Mouse (Mus musculus) MEL (cell line): ENCODE measurements around the gene Prr18. TPM values are rescaled to one million over a fixed set of nuclear protein-coding genes. Genes with fewer than 3 reads are reported as not detected.

Experiments used
- DNase-seq: peaks from one replicate; pipeline ENCODE4 v3.0.0; 2011; ENCODE audit warnings: low read depth, low spot score
- H3K27ac ChIP-seq: 2 replicates; pipeline ENCODE4 v1.5.1; 2012; ENCODE audit warnings: low read depth, mild to moderate bottlenecking, control low read depth, low read length, moderate library complexity; ENCODE audit not compliant: control insufficient read depth
- H3K27me3 ChIP-seq, 2 experiments: fragments of 150-350 bp in 1 of 2; sonication (generic) in 1 of 2; 2 replicates each; pipeline ENCODE4 v1.6.1; 2012; ENCODE audit warnings: low read length in 2 of 2, mild to moderate bottlenecking in 2 of 2, improper control_type of control experiment in 1 of 2, moderate library complexity in 1 of 2; ENCODE audit not compliant: insufficient read depth in 2 of 2, control insufficient read depth in 1 of 2
- H3K36me3 ChIP-seq, 2 experiments: 2 replicates each; pipeline ENCODE4 v1.6.1; 2012 to 2014; ENCODE audit warnings: low read length in 2 of 2, improper control_type of control experiment in 1 of 2, inconsistent platforms in 1 of 2, mild to moderate bottlenecking in 1 of 2; ENCODE audit not compliant: insufficient read depth in 2 of 2, control insufficient read depth in 1 of 2
- H3K4me1 ChIP-seq, 2 experiments: fragments of 150-350 bp in 1 of 2; sonication (generic) in 1 of 2; 2 replicates each; pipeline ENCODE4 v1.6.1; 2012; ENCODE audit warnings: low read length in 2 of 2, improper control_type of control experiment in 1 of 2, mild to moderate bottlenecking in 1 of 2; ENCODE audit not compliant: insufficient read depth in 2 of 2, control insufficient read depth in 1 of 2
- H3K4me3 ChIP-seq, 2 experiments: fragments of 150-350 bp in 1 of 2; sonication (generic) in 1 of 2; 2 replicates each; pipeline ENCODE4 v1.5.1; 2012; ENCODE audit warnings: low read depth in 2 of 2, low read length in 2 of 2, mild to moderate bottlenecking in 2 of 2, moderate library complexity in 2 of 2, control low read depth in 1 of 2, improper control_type of control experiment in 1 of 2; ENCODE audit not compliant: control insufficient read depth in 1 of 2, insufficient read depth in 1 of 2
- H3K79me2 ChIP-seq: 2 replicates; pipeline ENCODE4 v1.6.1; 2012; ENCODE audit warnings: mild to moderate bottlenecking, low read length, moderate library complexity; ENCODE audit not compliant: control insufficient read depth, poor library complexity, insufficient read depth
- H3K9ac ChIP-seq: 2 replicates; pipeline ENCODE4 v1.6.1; 2012; ENCODE audit warnings: low read depth, mild to moderate bottlenecking, control low read depth, low read length, moderate library complexity; ENCODE audit not compliant: control insufficient read depth, poor library complexity, severe bottlenecking
- H3K9me3 ChIP-seq: fragments of 150-350 bp; sonication (generic); replicated peaks from 2 replicates; pipeline ENCODE4 v1.6.1; 2012; ENCODE audit warnings: mild to moderate bottlenecking, low read length, improper control_type of control experiment, moderate library complexity; ENCODE audit not compliant: insufficient read depth
- BHLHE40 ChIP-seq: IDR thresholded peaks from 2 replicates; pipeline ENCODE4 v1.6.1; 2012; ENCODE audit warnings: low read depth, mild to moderate bottlenecking, inconsistent platforms, low read length, improper control_type of control experiment, borderline replicate concordance
- CHD1 ChIP-seq: IDR thresholded peaks from 2 replicates; pipeline ENCODE4 v1.6.1; 2012; ENCODE audit warnings: low read depth, mild to moderate bottlenecking, inconsistent platforms, low read length, improper control_type of control experiment
- CHD2 ChIP-seq: IDR thresholded peaks from 2 replicates; pipeline ENCODE4 v1.6.1; 2011; ENCODE audit warnings: low read length, improper control_type of control experiment
- CTCF ChIP-seq, 3 experiments: IDR thresholded peaks in 2 of 3; conservative IDR thresholded peaks in 1 of 3; 2 replicates each; pipeline ENCODE4 v1.5.1; 2011 to 2012; ENCODE audit warnings: low read length in 3 of 3, low read depth in 2 of 3, mild to moderate bottlenecking in 2 of 3, improper control_type of control experiment in 1 of 3, inconsistent platforms in 1 of 3, mixed read lengths in 1 of 3, moderate library complexity in 1 of 3; ENCODE audit not compliant: control insufficient read depth in 1 of 3, insufficient read depth in 1 of 3, poor library complexity in 1 of 3, severe bottlenecking in 1 of 3
- E2F4 ChIP-seq: IDR thresholded peaks from 2 replicates; pipeline ENCODE4 v1.6.1; 2011; ENCODE audit warnings: low read depth, low read length, improper control_type of control experiment, borderline replicate concordance
- EP300 ChIP-seq, 2 experiments: IDR thresholded peaks; 2 replicates each; pipeline ENCODE4 v1.6.1; 2011; ENCODE audit warnings: improper control_type of control experiment in 2 of 2, low read length in 2 of 2, low read depth in 1 of 2, mild to moderate bottlenecking in 1 of 2
- ETS1 ChIP-seq: IDR thresholded peaks from 2 replicates; pipeline ENCODE4 v1.6.1; 2012; ENCODE audit warnings: low read depth, mild to moderate bottlenecking, inconsistent platforms, low read length, improper control_type of control experiment, moderate library complexity
- HCFC1 ChIP-seq: IDR thresholded peaks from 2 replicates; pipeline ENCODE4 v1.6.1; 2012; ENCODE audit warnings: low read depth, mild to moderate bottlenecking, inconsistent platforms, low read length, improper control_type of control experiment, moderate library complexity
- MAX ChIP-seq: IDR thresholded peaks from 2 replicates; pipeline ENCODE4 v1.6.1; 2011; ENCODE audit warnings: low read length, improper control_type of control experiment
- MAZ ChIP-seq: IDR thresholded peaks from 2 replicates; pipeline ENCODE4 v1.6.1; 2012; ENCODE audit warnings: low read depth, mild to moderate bottlenecking, inconsistent platforms, low read length, improper control_type of control experiment
- MXI1 ChIP-seq: IDR thresholded peaks from 2 replicates; pipeline ENCODE4 v1.6.1; 2011; ENCODE audit warnings: mild to moderate bottlenecking, low read depth, low read length, improper control_type of control experiment
- MYC ChIP-seq: IDR thresholded peaks from 2 replicates; pipeline ENCODE4 v1.6.1; 2011; ENCODE audit warnings: low read depth, mild to moderate bottlenecking, low read length, improper control_type of control experiment, moderate library complexity
- NRF1 ChIP-seq: IDR thresholded peaks from 2 replicates; pipeline ENCODE4 v1.6.1; 2014; ENCODE audit warnings: low read depth, mild to moderate bottlenecking, inconsistent platforms, low read length, improper control_type of control experiment, moderate library complexity; ENCODE audit not compliant: poor library complexity, insufficient read depth, severe bottlenecking
- POLR2A ChIP-seq, 2 experiments: IDR thresholded peaks; 2 replicates each; pipeline ENCODE4 v1.6.1; 2011 to 2012; ENCODE audit warnings: low read length in 2 of 2, mild to moderate bottlenecking in 2 of 2, control low read depth in 1 of 2, improper control_type of control experiment in 1 of 2, low read depth in 1 of 2, moderate library complexity in 1 of 2; ENCODE audit not compliant: control insufficient read depth in 1 of 2, insufficient read depth in 1 of 2, poor library complexity in 1 of 2
- RAD21 ChIP-seq: IDR thresholded peaks from 2 replicates; pipeline ENCODE4 v1.6.1; 2011; ENCODE audit warnings: mild to moderate bottlenecking, low read depth, low read length, improper control_type of control experiment
- RCOR1 ChIP-seq: IDR thresholded peaks from 2 replicates; pipeline ENCODE4 v1.6.1; 2012; ENCODE audit warnings: low read depth, mild to moderate bottlenecking, inconsistent platforms, low read length, improper control_type of control experiment
- SMC3 ChIP-seq: IDR thresholded peaks from 2 replicates; pipeline ENCODE4 v1.6.1; 2011; ENCODE audit warnings: low read depth, low read length, improper control_type of control experiment
- TBP ChIP-seq: IDR thresholded peaks from 2 replicates; pipeline ENCODE4 v1.8.0; 2011; ENCODE audit warnings: low read depth, low read length, improper control_type of control experiment
- USF2 ChIP-seq, 2 experiments: IDR thresholded peaks; 2 replicates each; pipeline ENCODE4 v1.6.1; 2011 to 2012; ENCODE audit warnings: improper control_type of control experiment in 2 of 2, low read length in 2 of 2, borderline replicate concordance in 1 of 2, inconsistent platforms in 1 of 2, low read depth in 1 of 2, mild to moderate bottlenecking in 1 of 2; ENCODE audit not compliant: insufficient read depth in 1 of 2
- ZKSCAN1 ChIP-seq: IDR thresholded peaks from 2 replicates; pipeline ENCODE4 v1.6.1; 2012; ENCODE audit warnings: low read depth, mild to moderate bottlenecking, inconsistent platforms, low read length, improper control_type of control experiment, moderate library complexity
- ZNF384 ChIP-seq: IDR thresholded peaks from 2 replicates; pipeline ENCODE4 v1.6.1; 2012; ENCODE audit warnings: low read depth, mild to moderate bottlenecking, inconsistent platforms, low read length, improper control_type of control experiment
- polyA plus RNA-seq, 2 experiments: library from polyadenylated mRNA; stranded (reverse) in 1 of 2; unstranded in 1 of 2; fragments of >175 nt in 1 of 2; fragments of >200 nt in 1 of 2; gene quantifications; 2 replicates each; pipeline versions ENCODE4 v1.2.1 to v1.2.4; 2012; ENCODE audit warnings: low replicate concordance in 2 of 2, low read depth in 1 of 2; ENCODE audit not compliant: insufficient read length in 2 of 2, insufficient read depth in 1 of 2, missing spikeins in 1 of 2
- total RNA-seq: library from RNA; depleted of rRNA; stranded (reverse); fragments of 300-350 nt; gene quantifications from 2 replicates; pipeline ENCODE4 v1.2.3, GENCODE M21; 2012

Prr18 gene
- total and polyA plus RNA-seq, 3 experiments: 0.04 to 0.10 TPM; not detected in 1

DNA sequence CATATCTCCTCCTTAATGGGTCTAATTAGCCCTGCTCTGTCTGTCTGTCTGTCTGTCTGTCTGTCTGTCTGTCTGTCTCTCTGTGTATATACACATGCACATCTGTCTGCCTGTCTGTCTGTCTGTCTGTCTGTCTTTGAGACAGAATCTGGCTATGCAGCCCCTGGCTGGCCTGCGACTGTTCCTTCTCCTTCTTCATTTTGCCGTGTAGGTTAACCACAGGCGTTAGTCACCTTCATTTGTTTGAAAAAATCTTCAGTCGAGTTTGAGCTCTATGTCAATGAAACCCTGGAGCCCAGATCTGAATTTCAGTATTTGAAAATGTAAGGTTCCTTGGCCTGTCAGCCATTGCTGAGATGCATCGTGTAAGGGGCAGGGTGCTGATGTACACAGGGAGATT, 40.0 kb downstream of the Prr18 start:
- TF ChIP-seq NRF1: no peak
- no peak for TF ChIP-seq USF2 (IDR thresholded peaks at IDR 0.05; ENCODE audit: borderline replicate concordance in 1 of 2, insufficient read depth in 1 of 2, low read depth in 1 of 2, low read length in 2 of 2)
- TF ChIP-seq ZNF384: no peak
- no peak for TF ChIP-seq CHD1
- no peak for TF ChIP-seq SMC3
- H3K4me1 ChIP-seq: peaks cover 0 to 9% of the 10 kb centered on the region in 2 experiments; a peak in 1 of 4 replicates
- H3K27ac ChIP-seq: no peak overlapping the region
- DNase-seq: peak; percentile 17
- no peak overlapping the region for H3K9ac ChIP-seq
- no peaks in the 10 kb centered on the region; a peak in 1 of 4 replicates for H3K27me3 ChIP-seq
- no peaks in the 10 kb centered on the region for H3K9me3 ChIP-seq
- H3K36me3 ChIP-seq: peaks cover 0 to 4% of the 10 kb centered on the region in 2 experiments; a peak in 1 of 4 replicates
- H3K79me2 ChIP-seq: no peaks in the 10 kb centered on the region
- H3K4me3 ChIP-seq: no peak overlapping the region

DNA sequence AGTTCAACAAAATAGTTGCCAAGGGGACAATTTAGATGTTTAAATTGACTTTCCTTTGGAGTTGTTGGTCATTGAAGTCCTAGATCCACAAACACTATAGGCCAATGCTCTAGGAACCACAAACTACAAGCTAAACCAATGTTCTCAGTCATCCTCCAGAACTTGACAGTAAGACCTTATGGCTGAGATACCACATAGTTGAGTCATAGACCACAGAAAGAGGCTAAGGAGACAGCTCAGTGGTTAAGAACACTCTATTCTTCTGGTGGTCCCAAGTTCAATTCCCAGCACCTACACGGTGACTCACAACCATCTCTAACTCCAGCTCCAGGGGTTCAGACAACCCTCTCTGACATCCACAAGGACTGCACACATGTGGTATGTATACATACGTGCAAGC, 48.2 kb downstream of the Prr18 start:
- H3K27me3 ChIP-seq: no peaks in the 10 kb centered on the region; a peak in 2 of 4 replicates

DNA sequence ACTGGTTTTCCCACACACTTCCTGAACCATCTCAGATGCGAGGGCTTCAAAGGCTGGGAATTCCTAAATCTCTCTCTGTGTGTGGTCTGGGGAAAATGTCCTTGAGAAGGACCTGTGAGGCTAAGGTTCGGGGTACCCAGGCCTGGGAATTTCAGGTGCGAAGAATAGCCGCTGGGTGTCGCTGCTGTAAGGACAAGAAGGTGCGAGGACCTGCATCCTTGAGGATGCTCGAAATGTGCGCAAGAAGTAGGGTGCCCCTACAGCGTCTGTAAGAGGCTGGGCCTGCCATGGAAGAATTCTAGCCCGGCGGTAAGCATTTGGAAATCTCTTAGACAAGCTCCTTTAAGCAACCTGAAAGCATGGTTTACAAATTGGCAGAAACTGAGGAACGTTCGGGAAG, 51.2 kb downstream of the Prr18 start:
- Histone ChIP-seq H3K27ac (no peak overlapping the region), H3K27me3 (peaks cover 0 to 1% of the 10 kb centered on the region in 2 experiments; a peak in 1 of 4 replicates), H3K4me3 (no peak overlapping the region), H3K79me2 (no peaks in the 10 kb centered on the region), H3K9ac (no peak overlapping the region), H3K36me3 (no peaks in the 10 kb centered on the region), H3K9me3 (no peaks in the 10 kb centered on the region), H3K4me1 (no peaks in the 10 kb centered on the region)
- DNase-seq: no peak
- no peak for TF ChIP-seq RCOR1

More for the DNA sequence above, 48.2 kb downstream of the Prr18 start:
- TF ChIP-seq USF2 (IDR thresholded peaks at IDR 0.05; ENCODE audit: borderline replicate concordance in 1 of 2, insufficient read depth in 1 of 2, low read depth in 1 of 2, low read length in 2 of 2) (no peak), CTCF (IDR thresholded peaks at IDR 0.05 in 2 of 3, conservative IDR thresholded peaks at IDR 0.05 in 1 of 3; ENCODE audit: control insufficient read depth in 1 of 3, insufficient read depth in 1 of 3, low read depth in 2 of 3, low read length in 3 of 3, poor library complexity in 1 of 3, severe bottlenecking in 1 of 3) (no peak), E2F4 (no peak), MAX (no peak), ETS1 (no peak), SMC3 (no peak), POLR2A (IDR thresholded peaks at IDR 0.05; ENCODE audit: control insufficient read depth in 1 of 2, insufficient read depth in 1 of 2, low read depth in 1 of 2, low read length in 2 of 2, poor library complexity in 1 of 2) (no peak), HCFC1 (no peak), MAZ (no peak), TBP (no peak), MXI1 (no peak), RAD21 (no peak), CHD2 (no peak), MYC (no peak), BHLHE40 (no peak), EP300 (IDR thresholded peaks at IDR 0.05; ENCODE audit: low read depth in 1 of 2, low read length in 2 of 2) (no peak), ZKSCAN1 (no peak)
- Histone ChIP-seq H3K79me2 (no peaks in the 10 kb centered on the region), H3K36me3 (no peaks in the 10 kb centered on the region), H3K4me3 (no peak overlapping the region), H3K9me3 (no peaks in the 10 kb centered on the region), H3K27ac (no peak overlapping the region), H3K4me1 (no peaks in the 10 kb centered on the region), H3K9ac (no peak overlapping the region)
- no peak for DNase-seq
